Mouse (Mus musculus) brain, adult 2 months (tissue): ENCODE results near the gene Mrpl20.

Experiments used
- DNase-seq: peaks from one replicate; pipeline ENCODE4 v3.0.0; 2011; ENCODE audit warnings: low read depth, low spot score

Gene Mrpl20

GRCm38 (mm10) chr4:155831831-155832230, 29.2 kb downstream of the Mrpl20 start:
- no peak for DNase-seq

GRCm38 (mm10) chr4:155832321-155832720, 29.6 kb downstream of the Mrpl20 start:
- DNase-seq, result no peak

DNA sequence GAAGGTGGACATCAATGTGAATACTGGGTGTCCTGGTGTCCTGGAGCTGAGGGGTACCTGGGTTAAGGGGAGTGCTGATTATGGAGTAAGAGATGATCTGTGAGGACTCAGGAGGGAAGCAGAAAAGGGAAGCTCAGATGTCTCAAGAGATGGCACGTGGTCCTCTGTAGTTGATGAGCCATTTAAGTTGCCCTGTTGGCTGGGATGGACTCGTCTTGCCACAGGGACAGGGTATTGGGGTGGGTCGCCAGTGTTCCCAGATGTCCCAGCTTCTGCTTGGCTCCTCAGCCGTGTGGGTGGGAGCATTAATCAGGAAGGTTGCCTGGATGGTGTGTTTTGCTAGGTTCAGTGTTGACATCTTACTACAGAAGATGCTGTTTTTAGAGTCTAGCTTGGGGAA, 30.6 kb downstream of the Mrpl20 start:
- DNase-seq, result no peak

- peak; percentile 90 for DNase-seq
Measured at GRCm38 (mm10) chr4:155833836-155834235, 31.2 kb downstream of the Mrpl20 start.

- DNase-seq, result no peak
Measured at GRCm38 (mm10) chr4:155837404-155838010, 34.8 kb downstream of the Mrpl20 start.

DNA sequence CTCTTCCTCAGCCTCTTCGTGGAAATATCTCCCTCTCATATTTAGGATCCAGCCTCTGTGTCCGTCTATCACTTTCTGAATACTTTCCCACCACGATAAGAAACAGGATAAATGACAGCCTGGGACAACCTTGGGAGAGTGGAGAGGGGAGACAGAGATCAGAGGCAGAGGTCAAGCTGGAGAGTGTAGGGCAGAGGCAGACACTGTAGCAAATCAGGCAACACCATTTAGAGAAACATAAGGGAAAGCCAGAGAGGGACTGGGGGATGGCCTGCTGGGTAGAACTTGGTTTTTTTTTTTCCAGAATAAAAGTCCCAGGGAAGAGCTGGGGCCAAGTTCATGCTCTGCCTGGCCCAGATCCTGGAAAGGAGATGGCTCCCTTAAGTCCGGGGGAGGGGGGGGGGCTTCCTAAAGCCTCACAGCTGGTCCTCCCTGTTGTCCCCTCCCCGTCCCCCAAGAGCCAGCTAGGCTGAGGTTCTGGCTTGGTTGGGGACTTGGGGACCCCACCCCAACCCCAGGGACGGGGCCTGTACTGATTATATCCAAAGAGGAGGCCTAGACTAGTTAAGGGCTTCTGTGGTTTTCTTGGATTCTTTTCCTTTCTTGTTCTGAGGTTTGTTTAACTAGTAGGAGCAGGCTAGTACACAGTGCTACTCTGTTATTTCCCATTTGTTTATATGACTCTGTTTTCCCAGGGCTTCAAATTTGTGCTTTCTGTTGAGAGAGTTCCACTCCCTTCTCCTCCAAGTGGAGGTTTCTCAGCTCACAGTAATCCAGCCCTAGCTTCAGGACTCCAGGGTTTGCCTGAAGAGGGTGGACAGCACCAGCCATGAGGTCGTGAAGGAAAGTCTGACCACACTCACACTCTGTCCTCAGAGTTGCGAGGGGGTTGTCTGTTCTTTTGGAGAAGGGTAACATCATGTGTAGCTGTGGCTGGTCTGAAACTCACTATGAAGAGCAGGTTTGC, 35.8 kb downstream of the Mrpl20 start:
- no peak for DNase-seq

DNA sequence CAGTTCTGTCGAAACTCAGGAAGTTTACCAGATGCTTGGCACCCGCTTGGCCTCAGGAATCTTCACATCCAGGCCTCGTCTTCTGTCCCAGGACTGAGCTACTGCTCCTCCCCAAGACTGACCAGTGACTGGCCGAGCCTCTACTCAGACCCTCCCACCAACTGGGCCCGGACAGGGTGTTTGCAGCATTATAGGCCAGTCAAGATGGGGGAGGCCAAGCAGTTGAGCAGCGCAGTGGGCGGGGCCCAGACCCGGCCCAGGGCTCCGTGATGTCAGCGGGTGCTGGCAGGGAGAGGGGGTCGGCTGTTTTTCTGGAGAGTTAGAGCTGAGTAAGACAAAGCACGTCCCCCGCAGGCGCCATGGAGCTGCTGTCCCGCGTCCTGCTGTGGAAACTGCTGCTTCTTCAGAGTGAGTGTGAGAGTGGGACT, 36.8 kb downstream of the Mrpl20 start, which contains the start of gene Mxra8:
Gene Mxra8, plus strand, starts transcription at position 198 of the 428 bp plus-strand sequence.
- peak; percentile 36 for DNase-seq

DNA sequence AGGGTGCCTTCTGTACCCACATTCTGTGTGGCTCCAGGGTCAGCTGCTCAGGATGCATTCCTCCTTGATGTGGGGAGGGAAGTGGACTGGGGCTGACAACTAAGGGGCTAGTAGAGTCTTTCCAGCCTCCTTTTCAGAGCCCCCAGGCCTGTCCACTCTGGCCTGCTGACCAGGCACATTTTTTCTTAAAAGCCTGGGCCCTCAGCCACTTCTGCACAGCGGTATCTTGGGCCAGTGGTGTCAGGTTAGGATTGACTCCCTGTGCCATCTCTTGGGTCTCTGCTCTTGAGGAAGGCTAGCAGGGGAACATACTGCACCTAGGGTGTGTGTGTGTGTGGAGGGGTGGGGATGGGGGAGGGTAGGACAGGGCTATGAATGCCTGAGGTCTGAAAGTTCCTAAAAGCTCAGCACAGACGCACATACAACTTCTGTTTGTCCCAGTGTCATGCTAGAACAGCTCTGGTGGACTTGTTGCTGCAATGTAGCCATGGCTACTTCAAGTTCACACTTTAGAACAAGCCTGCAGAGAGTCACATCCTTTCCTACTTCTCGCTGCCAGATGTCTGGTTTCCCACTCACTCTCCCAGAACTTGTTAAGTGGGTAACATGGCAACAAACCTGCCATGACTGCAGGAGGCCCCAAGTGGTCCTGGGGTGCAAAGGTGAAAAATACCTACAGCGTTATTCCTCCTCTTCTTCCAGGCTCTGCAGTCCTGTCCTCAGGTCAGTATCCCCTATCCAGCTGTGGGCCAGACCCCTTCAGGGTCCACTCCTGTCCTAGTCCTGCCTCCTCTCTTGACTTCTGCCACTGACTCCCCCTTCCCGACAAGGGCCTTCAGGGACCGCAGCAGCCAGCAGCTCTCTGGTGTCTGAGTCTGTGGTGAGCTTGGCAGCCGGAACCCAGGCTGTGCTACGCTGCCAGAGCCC, 37.7 kb downstream of the Mrpl20 start:
- DNase-seq, result no peak

DNA sequence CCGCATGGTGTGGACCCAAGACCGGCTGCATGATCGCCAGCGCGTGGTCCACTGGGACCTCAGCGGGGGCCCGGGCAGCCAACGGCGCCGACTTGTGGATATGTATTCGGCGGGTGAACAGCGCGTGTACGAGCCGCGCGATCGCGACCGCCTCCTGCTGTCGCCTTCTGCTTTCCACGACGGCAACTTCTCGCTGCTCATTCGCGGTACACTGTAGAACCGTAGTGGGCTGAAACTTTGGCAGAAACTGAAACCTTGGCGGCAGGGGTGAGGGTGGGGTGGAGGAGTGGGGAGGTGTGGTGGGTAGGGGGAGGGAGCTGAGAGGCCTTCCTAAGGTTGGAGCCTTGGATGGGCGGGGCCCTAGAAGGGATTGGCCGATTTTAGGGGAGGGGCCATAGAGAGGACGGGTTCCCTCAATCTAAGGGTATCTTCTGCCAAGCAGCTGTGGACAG, 38.4 kb downstream of the Mrpl20 start:
- DNase-seq, result peak; percentile 60

DNA sequence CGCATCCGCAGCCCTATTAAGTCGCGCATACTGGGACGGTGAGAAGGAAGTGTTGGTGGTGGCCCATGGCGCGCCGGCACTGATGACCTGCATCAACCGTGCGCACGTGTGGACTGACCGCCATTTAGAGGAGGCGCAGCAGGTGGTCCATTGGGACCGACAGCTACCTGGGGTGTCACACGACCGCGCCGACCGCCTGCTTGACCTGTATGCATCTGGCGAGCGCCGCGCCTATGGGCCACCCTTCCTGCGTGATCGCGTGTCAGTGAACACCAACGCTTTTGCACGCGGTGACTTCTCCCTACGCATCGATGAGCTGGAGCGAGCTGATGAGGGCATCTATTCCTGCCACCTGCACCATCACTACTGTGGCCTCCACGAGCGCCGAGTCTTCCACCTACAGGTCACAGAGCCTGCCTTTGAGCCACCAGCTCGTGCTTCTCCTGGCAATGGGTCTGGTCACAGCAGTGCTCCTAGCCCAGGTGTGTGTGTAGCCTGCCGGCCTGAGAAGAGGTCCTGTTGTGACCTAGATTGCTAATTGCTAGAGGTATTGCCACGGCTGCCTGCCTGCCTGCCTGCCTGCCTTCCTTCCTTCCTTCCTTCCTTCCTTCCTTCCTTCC, 39.1 kb downstream of the Mrpl20 start:
- DNase-seq, result peak; percentile 45

DNA sequence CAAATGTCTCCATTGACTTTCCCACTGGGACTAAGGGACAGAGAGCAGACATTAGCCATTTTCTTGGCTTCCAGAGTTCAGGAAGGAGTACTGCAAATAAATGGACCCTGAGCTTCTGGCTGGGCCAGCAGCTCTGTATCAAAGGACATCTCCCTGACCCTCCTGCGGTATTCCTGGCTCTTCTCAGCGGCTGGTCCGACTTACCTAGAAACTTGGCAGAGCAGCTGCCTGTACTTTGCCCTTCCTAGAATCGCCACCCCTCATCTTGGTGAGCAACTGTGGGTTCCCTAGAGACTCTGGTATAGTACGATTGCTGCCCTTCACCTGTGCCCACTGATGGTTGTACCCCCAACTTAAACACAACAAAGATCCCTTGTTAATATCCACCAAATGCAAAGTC, 40.6 kb downstream of the Mrpl20 start:
- no peak for DNase-seq

DNA sequence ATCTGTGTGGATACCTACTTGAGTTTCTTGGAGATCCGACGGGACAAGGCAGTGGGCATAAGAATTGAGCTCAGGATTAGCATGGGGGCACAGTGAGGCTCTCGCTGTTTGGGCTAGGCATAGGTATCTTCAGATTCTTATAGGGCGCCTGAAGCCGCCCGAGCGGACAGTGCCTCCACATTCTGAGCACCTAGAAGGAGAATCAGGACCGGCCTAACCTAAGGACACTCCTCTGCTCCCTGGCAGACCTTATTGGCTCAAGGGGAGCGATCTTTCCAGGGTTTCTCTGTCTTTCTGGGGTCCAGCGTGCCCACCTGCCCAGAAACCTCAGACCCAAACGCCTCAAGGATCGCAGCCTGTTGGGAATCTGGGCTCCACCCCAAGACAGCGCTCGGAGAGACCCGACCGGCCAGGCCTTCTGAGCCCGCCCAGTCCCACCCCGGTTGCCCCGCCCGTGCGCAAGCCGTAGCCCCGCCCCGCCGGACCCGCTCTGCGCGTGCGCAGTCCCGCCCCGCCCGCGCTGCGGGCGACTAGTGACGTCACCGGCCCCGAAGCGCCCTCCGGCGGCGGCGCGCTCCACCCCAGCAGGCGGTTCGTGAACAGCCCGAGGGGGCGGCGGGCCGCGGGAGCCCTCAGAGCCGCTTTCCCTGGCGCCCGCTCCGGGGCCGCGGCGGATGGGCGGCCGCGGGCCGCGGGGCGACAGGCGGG, 44.3 kb downstream of the Mrpl20 start, which contains the start of gene Dvl1:
Gene Dvl1, plus strand, starts transcription at position 532 of the 708 bp plus-strand sequence.
- peak; percentile 94 for DNase-seq

DNA sequence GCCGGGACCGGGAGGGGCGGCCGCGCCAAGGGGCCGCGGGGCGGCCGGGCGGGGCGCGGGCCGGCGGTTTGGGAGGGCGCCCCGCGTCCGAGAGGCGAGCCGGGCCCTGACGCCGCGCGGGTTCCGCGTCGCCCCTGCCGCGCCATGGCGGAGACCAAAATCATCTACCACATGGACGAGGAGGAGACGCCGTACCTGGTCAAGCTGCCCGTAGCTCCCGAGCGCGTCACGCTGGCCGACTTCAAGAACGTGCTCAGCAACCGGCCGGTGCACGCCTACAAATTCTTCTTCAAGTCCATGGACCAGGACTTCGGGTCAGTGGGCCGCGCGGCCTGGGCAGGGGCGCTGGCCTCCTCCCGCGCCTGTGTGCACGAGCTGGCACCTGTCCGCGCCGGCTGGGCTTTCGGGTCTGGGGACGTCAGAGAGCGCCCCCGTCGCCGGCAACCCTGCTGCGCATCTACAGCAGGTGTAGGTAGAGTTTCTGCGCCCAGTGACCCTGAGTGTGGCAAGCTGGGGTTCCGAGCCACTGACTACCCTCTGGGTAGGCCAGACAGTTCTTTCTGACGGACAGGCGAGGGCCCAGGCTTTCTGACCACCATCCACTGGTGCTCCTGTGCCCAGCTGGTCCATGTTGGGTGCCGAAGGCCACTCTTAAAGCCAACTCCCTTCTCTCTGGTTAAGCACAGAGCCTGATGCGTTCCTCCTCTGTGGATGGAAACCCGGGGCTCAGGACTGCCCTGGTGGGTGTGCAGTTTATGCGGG, 45.1 kb downstream of the Mrpl20 start:
- peak; percentile 56 for DNase-seq

GRCm38 (mm10) chr4:155848434-155849095, 45.9 kb downstream of the Mrpl20 start:
- DNase-seq, result no peak

- no peak for DNase-seq
Measured at GRCm38 (mm10) chr4:155849391-155849790, 46.7 kb downstream of the Mrpl20 start.

DNA sequence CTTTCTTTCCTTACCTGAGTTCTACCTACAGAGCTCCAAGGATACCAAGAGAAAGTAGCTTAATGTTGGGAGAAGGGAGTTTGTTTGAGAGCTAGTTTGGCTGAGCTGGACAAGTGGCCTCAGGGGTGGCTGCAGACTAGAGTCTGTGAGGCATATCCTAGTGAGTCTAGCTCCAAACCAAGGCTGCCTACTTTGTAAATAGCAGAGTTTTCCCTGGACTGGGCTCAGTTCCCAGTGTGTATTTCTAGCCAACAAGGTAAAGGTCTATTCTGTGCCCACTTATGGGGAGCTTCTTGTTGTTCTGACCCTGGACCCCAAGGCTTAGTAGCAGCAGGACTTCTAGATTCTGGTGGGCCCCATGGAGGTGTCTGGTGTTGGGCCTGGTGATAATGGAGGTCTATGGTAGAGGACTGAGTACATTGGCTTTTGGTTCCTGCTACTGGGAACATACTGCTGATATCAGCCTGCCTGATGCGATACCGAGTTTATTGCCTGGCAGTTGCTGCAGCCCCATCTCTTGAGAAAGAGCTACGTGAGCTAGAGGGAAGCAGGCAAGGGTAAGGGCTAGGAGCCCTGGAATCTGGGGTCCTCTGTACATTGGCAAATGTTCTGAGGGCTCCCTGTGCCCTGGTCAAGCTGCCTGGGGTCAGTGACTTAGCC, 47.2 kb downstream of the Mrpl20 start:
- no peak for DNase-seq

- no peak for DNase-seq
Measured at GRCm38 (mm10) chr4:155851368-155851767, 48.7 kb downstream of the Mrpl20 start.

DNA sequence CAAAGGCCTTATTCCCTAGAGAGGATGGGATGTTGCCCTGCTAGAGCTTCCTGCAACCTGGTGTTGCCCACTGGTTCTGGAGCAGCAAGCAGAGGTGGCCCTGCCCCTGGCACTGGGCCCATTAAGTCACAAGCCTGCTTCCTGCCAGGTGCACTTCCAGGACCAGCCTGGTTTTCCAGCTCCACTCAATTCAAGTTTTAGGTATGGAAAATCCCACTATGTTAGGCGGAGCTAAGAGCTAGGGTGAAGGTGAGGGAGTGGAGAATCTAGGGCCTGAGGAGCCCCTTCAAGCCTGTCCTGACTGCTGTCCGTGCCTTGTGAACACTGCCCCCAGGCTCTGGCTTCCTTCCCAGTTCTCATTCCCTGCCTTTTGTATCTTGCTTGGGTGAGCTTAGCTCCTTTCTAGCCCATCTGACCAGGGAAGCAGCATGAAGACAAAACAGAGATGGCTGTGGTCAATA, 49.3 kb downstream of the Mrpl20 start:
- peak; percentile 52 for DNase-seq
